Mouse (Mus musculus) liver, adult (tissue): ENCODE measurements around the gene D930048N14Rik.
A peak's percentile ranks its signal among the peaks of the same experiment; 100 is the strongest.

Experiments used
- GATA4 ChIP-seq: IDR thresholded peaks from 2 replicates; pipeline ENCODE4 v1.6.1; 2014; ENCODE audit warnings: mild to moderate bottlenecking, low read length; ENCODE audit not compliant: insufficient replicate concordance

The D930048N14Rik gene

GRCm38 (mm10) chr11:51650691-51651515 is at the start of gene D930048N14Rik, which contains the start of gene N4bp3:
Gene D930048N14Rik (plus strand): TSS chr11:51650954.
Gene N4bp3 (minus strand): TSS chr11:51650842.
- no peak for TF ChIP-seq GATA4

GRCm38 (mm10) chr11:51602253-51602652 is 48.5 kb upstream of the D930048N14Rik start:
- no peak for TF ChIP-seq GATA4

GRCm38 (mm10) chr11:51605602-51606446 is 44.9 kb upstream of the D930048N14Rik start:
- peak; percentile 22; the same call in 1 of the 2 replicates for TF ChIP-seq GATA4

DNA sequence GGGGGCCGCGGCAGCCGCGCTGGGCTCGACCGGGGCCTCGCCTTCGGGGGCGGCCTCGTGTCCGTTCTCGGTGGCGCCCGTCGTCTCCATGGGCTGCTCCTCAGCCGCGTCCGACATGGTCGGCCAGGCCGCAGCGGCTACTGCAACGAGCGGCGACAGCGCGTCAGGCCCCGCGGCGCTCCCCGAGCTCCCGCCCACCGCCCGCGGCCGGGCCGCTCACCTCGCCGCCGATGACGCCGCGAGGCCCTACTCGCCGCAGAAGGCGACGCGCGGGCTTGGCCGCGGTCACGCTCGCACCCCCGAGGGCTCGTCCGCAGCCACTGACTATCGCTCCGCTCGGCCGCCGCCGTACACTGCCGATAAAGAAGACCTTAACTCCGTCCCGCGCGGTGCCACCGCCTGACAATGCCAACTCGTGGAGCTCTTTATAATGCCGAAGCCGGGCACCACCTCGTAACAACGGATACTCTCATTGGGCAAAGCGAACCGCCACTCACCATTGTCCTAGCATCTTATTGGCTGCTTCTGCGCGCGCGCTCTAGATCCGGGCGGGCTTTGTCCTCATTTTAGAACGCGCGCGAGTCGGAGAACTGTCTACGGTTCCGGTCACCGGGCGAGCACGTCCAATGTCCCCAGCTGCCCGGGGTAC is 44.2 kb upstream of the D930048N14Rik start, which contains the start of gene Hnrnpab:
Gene Hnrnpab, minus strand, starts transcription at position 401 of the 649 bp plus-strand sequence.
- TF ChIP-seq GATA4 = no peak

DNA sequence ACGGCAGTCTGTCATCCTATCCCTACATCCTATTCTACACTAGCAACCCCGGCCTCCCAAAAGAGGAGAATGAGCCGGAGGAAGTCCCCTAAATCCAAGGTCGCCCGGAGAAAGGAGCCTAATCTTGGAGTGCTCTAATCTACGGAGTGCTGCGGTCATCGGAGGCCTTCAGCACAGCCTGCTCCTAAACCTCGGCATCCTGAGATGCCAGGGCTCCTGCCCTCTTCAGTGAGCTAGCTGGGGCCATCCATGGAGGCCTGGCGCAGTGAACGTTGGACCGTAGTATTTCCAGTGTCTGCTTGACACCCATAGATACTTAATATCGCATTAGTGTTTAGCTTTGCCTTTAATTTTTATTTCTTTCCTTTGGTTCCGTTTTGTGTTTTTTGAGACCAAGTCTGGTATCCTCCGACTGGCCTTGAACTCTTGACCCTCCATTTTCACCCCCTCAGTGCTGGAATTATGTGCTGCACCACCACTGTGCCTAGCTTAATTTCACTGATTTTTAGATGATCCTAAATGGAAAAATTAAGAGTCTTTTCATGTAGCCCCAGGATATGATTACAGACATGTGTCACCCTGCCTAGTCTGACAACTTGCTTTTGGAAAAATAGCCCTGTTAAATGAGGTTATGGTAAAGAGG is 43.5 kb upstream of the D930048N14Rik start:
- TF ChIP-seq GATA4 = no peak

DNA sequence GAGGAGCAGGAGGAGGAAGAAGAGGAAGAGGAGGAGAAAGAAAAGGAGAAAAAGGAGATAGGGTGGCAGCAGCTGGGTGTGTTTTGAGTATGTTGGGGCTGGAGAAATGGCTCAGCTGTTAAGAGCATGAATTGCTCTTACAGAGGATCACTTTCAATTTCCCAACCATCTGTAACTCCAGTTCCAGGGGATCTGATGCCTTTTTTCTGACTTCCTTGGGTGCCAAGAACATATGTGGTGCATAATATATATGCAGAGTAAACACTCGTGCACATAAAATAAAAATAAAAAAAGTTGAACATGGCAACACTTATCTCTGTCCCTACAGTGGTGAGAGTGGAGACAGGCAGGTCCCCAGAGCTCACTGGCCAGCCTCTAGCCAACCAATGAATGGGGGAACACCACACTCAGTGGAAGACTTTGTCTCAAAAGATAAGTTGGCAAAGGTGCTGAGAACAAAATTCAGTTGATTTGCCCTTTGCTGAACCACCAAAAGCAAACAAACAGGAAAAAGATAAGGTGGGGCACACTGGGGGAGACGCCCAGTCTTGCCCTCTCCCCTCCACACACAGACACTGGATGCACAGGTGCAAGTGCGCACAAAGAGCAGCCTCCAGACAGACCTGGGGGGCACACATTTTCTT is 41.4 kb upstream of the D930048N14Rik start:
- peak; percentile 28; the same call in 1 of the 2 replicates for TF ChIP-seq GATA4

GRCm38 (mm10) chr11:51614256-51614655 is 36.5 kb upstream of the D930048N14Rik start:
- no peak for TF ChIP-seq GATA4

DNA sequence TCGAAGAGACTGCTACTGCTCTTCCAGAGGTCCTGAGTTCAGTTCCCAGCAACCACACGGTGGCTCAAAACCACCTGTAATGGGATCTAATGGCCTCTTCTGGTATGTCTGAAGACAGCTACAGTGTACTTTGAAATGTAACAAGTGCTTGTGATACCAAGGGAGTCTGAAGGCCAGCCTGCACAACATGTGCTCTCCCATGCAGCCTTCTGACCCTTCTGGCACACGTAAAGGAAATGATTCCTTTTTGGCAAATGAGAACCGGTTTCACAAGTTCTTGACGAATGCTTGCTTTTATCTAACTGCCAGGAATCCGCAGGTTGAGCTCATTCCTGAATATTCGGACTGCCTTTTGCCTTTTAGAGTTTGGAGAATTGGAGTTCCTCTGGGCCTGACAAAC is 35.6 kb upstream of the D930048N14Rik start:
- TF ChIP-seq GATA4 = no peak

DNA sequence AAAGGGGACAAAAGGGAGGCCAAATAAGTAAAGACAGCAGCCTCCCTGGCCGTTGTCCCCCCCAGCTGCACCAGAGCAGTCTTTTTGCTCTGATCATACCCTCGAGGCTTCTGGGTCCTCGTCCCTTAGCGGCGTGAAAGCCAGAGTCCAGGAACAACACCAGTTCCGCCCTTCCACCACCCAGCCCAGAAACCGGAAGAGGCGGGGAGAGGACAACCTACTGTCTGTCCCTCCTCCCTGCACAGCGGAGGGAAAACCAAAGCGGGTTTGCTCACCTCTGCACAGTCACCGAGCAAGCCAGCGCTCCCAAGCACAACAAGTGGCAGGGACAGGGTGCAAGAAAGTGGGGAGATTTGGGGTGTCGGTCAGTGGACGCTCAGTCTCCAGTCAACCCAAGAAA is 35.2 kb upstream of the D930048N14Rik start:
- TF ChIP-seq GATA4 = no peak; the same call in 1 of the 2 replicates

GRCm38 (mm10) chr11:51617693-51618092 is 33.1 kb upstream of the D930048N14Rik start:
- no peak for TF ChIP-seq GATA4

DNA sequence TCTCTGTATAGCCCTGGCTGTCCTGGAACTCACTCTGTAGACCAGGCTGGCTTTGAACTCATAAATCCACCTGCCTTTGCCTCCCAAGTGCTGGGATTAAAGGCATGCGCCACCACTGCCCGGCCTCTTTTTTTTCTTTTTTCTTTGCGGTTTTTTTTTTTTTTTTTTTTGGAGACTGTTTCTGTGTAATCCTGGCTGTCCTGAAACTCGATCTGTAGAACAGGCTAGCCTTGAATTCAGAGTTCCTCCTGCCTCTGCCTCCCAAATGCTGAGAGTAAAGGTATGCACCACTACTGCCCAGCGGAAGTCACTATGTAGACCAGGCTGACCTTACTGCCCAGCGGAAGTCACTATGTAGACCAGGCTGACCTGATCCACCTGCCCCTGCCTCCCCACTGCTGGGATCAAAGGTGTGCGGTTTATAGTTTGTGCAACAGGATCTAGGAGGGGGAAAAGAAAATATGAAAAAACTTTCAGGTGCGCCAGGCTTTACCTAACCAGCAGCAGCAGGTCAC is 31.8 kb upstream of the D930048N14Rik start:
- TF ChIP-seq GATA4 = no peak

- peak; percentile 34; the same call in 1 of the 2 replicates for TF ChIP-seq GATA4
Measured at GRCm38 (mm10) chr11:51619409-51620060, 31.2 kb upstream of the D930048N14Rik start, which contains the start of gene Nhp2. Gene Nhp2 (plus strand): TSS chr11:51619735.

DNA sequence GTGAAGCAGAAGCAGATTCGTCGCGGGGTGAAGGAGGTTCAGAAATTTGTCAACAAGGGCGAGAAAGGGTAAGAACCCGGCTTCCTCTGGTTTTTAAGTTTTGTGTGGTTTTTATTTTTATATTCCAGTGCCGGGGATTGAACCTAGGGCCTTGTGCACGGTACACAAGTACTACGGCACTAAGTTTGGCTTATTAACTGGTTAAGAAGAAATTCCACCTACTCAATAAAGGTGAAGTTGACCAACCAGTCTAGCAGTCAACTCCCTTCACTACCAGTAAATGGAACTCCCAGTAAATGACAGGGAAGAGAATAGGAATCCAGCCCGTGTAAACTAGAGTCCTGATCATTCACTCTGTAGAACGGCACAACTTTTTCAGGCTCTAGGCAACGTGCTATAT is 30.7 kb upstream of the D930048N14Rik start:
- no peak for TF ChIP-seq GATA4

DNA sequence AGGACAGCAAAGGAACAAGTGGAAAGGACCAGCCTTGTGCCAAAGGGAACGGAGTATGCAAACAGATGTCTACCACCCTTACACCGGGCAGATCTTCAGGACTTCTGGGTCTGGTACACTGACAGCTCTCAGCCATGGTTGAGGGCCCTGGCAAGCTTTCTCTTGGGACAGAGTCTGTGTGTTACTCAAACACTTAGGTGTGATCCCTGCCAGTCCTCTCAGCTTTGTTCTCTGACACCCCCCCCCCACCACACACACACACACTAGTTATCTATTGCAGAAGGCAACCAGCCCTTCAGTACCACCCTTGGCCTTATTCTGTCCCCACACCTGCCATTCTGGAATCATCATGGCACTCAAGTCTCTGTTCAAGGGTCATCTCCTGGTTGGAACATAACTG is 29.0 kb upstream of the D930048N14Rik start:
- no peak for TF ChIP-seq GATA4

GRCm38 (mm10) chr11:51622971-51623491 is 27.7 kb upstream of the D930048N14Rik start:
- no peak for TF ChIP-seq GATA4
